Mouse (Mus musculus) frontal cortex, adult (tissue): Measurements from ENCODE around the gene Clip1.
"Not testable (repeated sequence)": the region's sequence is repeated elsewhere in the genome, so short reads cannot be mapped to it uniquely, and the experiment has no call there.

Experiments
- ATAC-seq: cut with Nextera tagmentation; 2 replicates; pipeline ENCODE4 v1.9.2; 2017; ENCODE audit warnings: mild to moderate bottlenecking, moderate library complexity, mixed read lengths; ENCODE audit not compliant: low TSS enrichment

The Clip1 gene

DNA sequence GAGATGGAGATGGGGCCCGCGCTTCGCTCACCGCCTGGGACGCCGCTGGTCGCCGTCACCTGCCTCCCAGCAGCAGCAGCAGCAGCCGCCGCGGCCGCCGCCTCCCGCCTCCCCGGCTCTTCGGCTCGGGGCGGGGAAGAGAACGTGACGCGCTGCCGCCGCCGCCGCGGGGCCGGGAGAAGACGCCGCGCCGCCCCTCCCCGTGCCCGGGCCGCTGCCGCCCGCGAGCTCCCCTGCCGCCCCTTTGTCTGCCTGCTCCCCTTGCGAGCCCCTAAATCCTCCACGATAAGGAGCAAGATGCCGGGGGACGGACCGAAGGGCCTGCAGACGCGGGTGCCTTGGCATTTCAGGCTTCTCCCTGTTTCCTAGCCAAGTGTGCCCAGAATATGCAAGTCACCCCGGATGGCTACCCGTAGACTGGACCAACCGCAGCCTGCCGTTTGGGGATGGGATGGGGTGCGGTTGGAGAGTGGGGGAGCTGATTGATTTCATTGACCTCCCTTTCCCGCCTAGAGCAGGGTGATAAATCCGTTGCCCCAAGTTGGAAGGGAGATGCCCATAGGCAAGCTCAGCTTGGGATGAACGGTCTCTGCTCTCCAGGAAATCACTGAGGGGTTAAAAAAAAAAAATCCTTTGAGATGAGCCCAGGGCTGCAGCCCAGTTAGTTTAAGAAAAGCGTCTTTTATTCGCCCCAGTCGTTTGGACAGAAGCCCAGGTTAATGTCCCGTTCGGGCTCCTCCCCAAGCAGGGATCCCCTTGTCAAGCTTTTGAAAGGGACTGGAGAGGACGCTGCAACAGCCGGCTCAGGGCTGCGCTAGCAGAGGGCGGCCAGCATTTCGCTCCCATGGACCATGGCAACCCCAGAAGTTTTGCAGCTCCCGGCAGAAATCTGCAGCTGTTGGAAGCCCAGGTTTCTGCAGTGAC, at the start of gene Clip1:
Gene Clip1, minus strand, starts transcription at position 398 of the 924 bp plus-strand sequence.
- ATAC-seq: peak; percentile 74

DNA sequence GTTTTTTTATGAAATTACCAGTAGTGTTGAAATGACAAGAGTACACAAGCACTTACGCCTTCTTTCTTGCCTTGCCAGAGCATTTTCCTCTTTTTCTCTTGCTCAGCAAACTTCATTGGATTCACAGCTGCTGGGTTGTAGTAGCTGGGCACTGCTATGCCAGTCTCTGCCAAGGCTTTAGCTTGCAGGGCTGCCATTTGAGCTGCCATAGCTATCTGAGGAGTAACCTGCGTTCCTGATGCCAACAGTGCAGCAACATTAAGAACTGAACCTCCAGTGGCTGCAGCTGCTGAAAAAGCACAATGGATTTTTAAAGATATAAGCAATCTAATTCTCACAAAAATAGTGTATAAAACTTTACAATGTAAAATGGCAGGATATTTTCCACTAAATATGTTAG, 46.6 kb upstream of the Clip1 start:
- ATAC-seq: no peak

DNA sequence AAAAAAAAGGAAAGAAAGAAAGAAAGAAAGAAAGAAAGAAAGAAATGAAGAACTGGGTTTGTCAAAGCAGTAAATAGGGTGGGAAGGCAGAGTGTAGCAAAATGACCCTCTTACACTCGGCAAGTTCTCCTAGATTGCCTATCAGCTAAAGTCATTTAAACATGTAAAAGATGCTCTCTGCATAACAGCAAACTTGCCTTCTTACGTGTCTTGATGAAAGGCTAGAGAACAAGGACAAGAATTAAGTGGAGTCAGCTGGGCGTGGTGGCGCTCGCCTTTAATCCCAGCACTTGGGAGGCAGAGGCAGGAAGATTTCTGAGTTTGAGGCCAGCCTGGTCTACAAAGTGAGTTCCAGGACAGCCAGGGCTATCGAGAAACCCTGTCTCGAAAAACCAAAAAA, 39.4 kb upstream of the Clip1 start:
- ATAC-seq: not testable (repeated sequence)

DNA sequence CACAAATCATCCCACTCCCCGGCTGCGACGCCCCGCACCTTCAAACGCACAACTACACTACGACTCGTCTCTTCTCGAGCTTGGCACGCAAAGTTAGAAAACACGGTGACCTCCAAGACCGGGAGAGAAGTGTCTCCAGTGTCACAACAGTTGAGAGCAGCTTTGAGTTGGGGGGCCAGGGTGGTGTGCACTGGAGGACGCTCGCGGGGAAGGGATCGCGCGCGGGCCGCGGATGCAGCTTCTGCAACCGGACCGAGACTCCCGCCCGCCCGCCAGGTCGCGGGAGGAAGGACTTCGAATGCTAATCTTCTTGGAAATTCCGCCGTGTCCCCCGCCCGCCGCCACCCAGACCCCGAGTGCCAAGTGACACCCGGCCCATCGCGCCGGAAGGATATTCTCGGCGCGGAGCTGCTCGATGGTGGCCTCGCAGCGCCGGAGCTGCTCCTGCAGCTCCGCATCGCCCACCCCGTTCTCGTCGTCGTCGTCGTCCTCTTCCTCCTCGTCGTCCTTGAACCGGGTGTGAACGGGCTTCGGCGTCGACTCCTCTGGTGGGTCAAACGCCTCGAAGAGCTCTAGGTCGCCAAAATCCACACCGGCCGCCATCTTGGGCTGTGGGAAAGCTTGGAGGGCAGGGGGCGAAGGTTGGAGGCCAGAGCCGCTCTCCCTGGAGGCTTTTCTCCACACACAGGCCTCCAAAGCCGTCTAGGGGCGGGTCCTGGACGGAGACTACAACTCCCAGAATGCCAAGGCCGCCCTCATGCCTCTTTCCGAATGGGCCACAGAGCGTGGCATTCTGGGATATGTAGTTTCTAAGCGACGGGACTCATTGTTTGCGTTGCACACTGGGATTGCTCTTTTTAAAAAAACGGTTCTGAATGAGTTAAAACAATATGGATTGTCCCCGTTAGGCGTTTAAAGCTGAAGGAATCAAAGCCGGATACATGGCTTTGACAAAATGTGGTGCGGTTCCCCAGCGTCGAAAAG, 36.2 kb upstream of the Clip1 start, which contains the start of gene Zcchc8:
Gene Zcchc8, minus strand, starts transcription at position 773 of the 984 bp plus-strand sequence.
- ATAC-seq: peak; percentile 100

DNA sequence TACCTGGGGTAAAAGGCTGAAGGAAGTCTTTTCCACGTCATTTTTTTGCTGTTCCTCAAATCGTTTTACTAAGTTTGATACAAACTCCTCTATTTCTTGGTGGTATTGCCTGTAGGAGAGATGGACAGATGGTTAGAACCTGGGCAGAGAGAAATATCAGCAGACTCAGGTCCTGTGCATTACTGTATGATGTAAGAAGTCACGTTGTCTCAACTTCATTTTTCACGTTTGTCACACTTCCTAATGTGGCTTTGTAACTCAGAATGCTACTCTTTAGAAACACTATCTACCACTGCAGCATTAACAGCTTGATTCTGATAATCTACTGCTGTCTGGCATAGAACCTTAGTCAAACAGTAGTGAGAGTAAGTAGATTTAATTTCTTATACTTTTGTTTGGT, 30.2 kb upstream of the Clip1 start:
- ATAC-seq: no peak

DNA sequence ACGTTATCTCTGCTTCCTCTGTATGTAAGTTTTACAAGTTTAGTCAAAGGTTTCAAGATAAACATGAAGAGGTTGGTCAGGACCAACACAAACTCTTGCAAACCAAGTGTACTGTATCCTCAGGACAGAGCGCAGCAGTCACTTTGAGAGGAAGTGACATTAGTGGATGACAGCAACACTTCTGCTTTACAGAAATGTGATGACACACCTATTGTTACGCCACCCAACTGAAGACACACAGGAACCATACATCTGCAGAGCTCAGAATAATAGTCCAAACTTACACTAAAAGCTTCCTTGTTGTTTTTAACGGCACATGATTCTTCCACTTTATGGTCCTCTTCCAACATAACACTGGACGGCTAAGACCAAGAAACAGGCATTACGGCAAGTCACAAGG, 29.4 kb upstream of the Clip1 start:
- no peak for ATAC-seq

DNA sequence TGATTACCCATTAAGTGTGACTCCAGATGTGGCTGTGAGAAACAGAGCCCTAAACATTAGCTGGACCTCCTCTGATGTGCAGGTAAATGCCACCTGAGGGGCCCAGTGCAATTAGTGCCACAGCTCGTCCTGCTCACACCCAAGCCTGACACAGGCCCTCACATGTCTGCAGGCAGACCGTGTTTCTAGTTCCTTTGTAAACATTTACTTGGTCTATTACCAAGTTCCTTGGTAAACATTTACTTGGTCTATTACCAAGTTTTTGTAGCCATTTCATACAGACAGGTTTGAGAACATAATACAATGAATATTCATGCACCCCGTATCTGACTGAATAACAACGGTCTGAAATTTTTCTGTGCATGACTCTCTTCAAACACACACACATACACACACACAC, 25.2 kb upstream of the Clip1 start:
- no peak for ATAC-seq

DNA sequence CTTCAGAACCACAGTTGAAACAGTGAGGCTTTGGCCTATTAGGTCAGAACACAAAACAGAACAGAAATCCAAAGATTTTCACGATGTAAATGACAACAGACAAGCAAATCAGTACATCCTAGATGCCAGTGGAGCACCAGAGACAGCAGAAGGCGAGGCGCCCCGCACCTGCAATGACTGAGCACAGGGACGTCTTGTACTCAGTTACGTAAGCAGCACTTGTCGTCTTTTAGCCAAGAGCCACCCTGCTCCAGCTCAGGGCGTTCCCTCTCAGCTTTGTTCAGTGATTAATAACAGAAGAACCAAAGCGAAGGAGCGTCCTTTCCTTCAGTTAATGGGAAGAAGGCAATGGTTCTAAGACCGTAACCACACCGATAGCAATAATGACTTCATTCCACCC, 24.2 kb upstream of the Clip1 start:
- no peak for ATAC-seq

DNA sequence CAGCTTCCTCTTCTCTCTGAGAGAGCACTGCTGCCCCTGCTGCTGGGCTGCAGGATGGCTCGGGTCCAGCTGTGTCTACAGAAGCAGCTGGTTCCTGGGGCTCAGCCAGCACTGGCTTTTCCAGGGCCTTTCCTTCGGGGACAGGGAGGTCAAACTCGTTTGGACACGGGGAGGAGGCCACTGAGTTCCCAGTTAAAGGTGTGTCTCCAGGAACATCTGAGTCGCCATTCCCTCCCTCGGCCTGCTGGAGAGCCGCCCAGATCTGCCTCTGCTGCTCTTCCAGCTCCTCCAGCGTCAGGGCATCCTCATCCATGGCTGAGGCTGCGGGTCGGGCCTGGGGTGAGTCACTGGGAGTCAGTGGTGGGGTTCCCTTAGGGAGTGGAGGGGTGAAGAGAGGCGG, 16.2 kb upstream of the Clip1 start:
- ATAC-seq: peak; percentile 62; the same call in 1 of the 2 replicates

DNA sequence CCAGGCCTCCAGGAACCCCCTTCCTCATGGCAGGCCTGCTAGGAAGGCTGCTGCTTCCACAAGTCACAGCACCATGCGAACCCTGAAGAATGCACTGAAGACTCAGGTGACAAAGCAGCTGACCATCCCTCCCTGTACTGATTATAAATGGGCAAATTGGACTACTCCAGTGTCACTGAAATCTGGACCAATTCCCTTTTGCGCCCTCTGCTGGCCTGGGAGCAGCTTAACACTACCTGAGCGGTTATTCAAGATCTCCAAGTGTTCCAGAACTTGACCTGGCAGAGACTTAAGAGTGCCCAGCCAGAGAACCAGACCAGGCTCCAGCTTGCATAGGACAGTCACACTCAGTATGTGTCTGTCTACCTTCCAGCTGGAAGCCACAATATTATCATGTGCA, 14.8 kb upstream of the Clip1 start:
- ATAC-seq: peak; percentile 41; the same call in 1 of the 2 replicates

DNA sequence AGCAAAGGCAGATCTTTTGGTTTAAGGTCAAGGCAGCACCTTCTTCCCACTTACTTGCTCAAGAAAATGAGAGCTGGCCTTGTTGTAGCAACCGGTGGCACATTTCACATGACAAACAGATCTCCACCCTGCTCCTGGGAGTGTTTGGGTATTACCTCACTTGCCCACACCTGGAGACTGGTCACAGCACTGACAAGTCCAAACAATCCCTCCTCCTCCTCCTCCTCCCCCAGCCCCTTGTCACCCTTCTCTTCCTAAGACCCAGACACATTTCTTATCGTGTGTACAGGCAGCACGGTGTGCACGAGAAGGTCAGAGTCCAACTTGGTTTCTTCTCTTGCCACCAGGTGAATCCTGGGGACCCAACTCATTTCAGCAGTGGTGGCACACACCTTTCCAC, 12.5 kb upstream of the Clip1 start:
- ATAC-seq: no peak

DNA sequence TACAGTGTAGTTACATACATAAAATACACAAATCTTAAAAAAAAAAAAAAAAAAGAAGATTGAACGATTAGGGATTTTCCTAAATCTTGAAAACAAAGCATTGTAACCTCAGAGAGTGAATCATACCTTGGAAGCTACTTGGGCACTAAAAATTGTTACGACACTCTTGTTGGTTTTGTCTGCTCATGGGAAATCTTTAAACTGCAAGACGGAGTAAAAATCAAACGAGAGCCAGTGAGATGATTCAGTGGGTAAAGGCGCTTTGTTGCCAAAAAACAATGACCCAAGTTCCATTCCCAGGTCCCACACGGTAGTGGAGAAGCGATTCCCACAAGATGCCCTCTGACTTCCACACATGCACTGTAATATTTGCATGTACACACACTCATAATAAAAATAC, 11.8 kb upstream of the Clip1 start:
- ATAC-seq: no peak

DNA sequence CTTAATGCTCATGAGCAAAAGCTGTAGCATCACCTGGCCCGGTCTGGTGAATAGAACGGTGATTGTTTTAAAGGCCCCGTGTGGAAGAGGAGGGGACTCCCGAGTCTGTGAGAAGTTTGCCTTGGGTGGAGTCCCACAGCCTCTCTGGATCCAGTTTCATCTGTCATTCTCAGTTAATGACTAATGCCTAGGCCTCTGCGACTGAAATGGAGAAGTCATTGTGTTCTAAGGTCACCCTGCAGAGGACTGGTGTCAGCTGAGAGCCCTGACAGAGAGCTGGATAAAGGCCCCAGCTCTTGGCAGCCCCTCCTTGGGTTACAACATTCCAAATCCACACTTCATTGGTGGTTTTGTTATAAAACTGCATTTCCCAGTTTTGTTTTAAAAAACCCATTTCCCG, 10.1 kb upstream of the Clip1 start:
- ATAC-seq: no peak

DNA sequence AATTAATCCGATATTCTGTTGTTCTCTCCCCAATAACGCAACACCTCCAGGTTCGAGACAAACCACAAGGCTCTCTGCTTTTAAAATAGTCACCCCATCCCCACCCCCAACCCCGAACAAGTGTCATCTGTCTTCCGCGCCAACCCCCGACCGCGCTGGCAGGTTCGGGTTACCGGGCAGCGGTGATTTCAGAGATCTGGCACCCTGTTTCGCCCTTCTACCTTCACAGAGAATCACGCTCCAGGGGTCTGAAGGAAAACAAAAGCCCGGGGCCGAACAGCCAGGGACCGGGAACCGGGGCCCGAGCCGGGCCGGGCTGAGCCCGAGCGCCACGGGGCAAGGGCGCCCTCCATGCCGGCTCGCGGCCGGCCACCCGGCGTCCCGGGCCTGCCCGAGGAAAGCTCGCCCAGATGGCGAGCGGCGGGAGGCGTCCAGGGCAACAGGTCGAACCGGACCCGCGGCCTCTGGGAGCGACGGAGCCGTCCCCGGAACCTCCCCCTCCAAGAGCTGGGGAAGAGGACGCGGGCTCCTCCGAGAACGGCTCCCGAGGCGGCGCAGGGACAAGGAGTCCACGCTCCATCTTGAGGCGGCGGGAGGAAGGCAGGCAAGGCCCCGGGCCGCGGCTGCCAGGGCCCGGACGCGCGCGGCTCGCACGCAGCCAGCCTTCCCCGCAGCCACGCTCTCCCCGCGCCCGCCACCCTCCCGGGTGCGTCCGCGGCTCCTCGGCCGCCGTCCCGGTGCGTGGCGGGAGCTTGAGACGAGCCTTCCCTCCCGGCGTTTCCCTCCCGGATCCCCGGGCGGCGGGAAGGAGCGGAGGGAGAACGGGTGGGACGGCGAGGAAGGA, 819 bp downstream of the Clip1 start:
- ATAC-seq: peak; percentile 29

DNA sequence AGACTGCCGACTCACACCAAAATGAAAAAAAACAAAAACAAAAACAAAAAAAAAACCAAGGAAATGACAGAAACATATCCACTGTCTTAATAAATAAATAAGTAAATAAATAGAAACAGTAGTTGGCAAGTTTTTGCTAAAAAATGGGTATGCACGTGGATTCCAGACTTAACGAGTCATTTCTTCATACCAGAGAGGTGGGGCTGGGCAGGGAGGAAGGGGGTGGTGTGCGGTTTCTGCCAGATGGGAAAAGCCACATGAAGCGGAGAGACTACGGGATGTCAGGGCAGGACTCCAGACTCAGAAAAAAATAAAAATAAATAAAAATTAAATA, 1.4 kb downstream of the Clip1 start:
- no peak for ATAC-seq

DNA sequence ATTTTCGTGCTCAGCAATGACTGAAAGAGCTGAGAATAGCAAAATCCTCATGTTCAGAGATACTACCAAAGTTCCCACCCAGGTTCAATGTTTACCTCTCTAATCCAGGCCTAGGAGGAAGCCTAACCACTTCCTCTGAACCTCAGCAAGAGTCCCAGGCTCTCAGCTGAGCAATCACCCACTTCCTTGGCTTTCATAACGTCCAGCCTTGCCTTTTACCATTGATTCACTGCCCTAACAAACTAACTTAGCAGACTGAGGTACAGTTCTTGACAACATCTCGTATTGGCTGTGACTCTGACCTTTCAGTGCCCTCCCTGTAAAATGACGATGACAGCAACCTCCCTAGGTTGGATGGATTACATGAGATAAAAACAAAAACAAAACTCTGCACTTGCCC, 2.0 kb downstream of the Clip1 start:
- no peak for ATAC-seq

DNA sequence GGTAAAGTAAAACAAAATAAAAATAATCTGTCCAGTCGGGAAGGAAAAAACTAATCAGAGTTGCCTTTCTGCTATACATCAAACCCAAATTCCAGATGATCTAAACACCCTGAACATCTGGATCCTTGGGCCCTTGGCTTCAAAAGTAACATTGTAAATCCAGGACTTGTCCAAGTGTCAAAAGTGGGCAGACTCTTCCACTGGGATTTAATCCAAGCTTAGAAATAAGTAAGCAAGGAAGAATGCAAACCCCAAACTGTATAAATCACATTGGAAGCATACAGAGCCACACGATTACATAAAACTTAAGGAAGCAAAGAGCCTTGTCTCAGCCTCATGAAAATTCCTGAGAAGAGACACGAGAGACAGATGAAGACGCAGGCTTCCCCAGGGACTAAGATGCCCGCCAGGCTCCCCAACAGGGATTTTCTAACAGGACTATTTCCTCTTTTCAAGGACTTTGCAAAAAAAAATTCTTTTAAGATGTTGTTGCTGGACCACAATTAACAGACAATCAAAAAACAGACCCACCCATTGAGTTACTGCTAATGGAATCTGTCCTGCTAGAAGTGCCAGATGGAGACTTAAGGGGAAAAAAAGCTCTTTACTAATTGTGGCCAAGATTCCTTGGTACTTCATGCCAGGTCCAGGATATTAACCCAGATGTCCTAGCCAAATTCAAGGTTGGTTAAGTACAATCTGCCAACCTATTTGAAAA, 4.7 kb downstream of the Clip1 start:
- ATAC-seq: no peak

DNA sequence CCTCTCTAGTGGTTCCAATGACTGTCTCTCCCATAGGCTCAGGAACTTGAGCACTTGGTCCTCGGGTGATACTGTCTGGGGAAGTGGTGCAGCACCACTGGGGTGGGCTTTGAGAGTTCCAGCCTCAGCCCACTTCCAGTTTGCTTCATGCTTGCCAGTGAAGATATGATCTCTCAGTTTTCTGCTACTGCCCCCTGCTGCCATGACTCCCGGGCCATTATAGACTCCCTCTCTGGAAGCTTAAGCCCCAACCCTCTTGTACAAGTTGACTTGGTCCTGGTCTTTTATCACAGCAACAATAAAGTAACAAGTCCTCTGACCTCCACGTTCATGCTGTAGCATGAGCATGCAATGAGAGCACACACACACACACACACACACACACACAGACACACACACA, 5.3 kb downstream of the Clip1 start:
- ATAC-seq: no peak

DNA sequence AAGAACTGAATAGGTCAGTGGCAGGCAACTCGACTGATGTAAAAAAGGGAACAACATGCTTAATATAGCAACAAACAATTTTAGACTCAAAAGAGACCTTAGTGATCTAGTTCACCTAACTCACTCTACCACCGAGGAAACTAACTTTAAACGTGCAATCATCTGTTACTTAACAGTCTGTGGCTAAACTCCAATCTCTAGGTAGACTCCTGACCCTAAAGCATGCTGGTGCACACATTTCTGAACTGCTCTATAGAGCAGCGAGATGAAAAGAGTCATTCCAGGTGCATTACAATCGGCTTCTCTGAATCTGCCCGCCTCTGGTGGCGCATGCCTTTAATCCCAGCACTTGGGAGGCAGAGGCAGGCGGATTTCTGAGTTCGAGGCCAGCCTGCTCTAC, 8.7 kb downstream of the Clip1 start:
- ATAC-seq: no peak

DNA sequence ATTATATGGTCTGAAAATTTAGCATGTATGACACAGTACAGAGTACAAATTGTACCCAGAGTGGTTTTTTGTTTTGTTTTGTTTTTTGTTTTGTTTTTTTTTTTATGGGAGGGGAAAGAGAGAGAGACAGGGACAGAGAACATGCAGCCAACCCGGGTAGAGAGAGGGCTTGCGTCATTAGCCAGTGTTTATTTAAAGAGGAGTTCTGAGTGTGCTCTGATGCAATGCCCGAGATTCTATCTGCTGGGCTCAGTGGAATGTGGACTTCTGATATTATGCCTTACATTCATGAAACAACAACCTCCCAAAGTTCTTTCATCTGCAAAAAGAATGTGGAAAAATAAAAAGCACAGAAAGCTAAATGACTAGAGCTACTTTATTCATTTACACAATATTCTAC, 9.2 kb downstream of the Clip1 start:
- ATAC-seq: no peak

DNA sequence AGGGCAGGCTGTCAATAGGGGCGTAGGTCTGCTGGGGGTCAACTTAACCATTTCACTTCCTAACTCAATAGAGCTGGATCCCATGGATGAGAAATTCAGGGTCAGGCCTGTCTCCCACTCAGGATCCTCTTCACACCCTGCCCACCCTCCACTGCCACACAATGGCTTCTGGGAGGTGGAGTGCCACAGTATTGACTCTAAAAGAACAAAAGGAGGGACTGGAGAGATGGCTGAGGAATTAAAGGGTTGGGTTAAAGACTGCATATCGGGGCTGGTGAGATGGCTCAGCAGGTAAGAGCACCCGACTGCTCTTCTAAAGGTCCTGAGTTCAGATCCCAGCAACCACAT, 13.0 kb downstream of the Clip1 start:
- no peak for ATAC-seq
